Mouse (Mus musculus) limb, embryonic 15.5 days (tissue): ENCODE results near the gene Hcfc1r1. TPM values are rescaled to one million over a fixed set of nuclear protein-coding genes. Genes with fewer than 3 reads are reported as not detected.

Experiments used
- ATAC-seq: fragments of 200-750 bp; cut with Nextera tagmentation; 2 replicates; pipeline ENCODE4 v1.8.0; 2017; ENCODE audit warnings: low read depth, moderate TSS enrichment; ENCODE audit not compliant: insufficient number of reproducible peaks, low FRiP score, low TSS enrichment
- H3K27ac ChIP-seq: fragments of 300-500 bp; sonication (generic); 2 replicates; pipeline ENCODE4 v1.5.1; 2015; ENCODE audit warnings: moderate library complexity, mild to moderate bottlenecking, inconsistent platforms
- H3K27me3 ChIP-seq: fragments of 300-500 bp; sonication (generic); 2 replicates; pipeline ENCODE4 v1.6.1; 2015; ENCODE audit warnings: inconsistent platforms
- H3K36me3 ChIP-seq: fragments of 300-500 bp; sonication (generic); 2 replicates; pipeline ENCODE4 v1.6.1; 2015; ENCODE audit warnings: inconsistent platforms
- H3K4me1 ChIP-seq: fragments of 300-500 bp; sonication (generic); 2 replicates; pipeline ENCODE4 v1.6.1; 2015; ENCODE audit warnings: inconsistent platforms
- H3K4me2 ChIP-seq: fragments of 300-500 bp; sonication (generic); 2 replicates; pipeline ENCODE4 v1.6.1; 2015; ENCODE audit warnings: mild to moderate bottlenecking, inconsistent platforms
- H3K4me3 ChIP-seq: fragments of 300-500 bp; sonication (generic); 2 replicates; pipeline ENCODE4 v1.5.1; 2015; ENCODE audit warnings: mild to moderate bottlenecking, inconsistent platforms
- H3K9ac ChIP-seq: fragments of 300-500 bp; sonication (generic); 2 replicates; pipeline ENCODE4 v1.6.1; 2015; ENCODE audit warnings: inconsistent platforms
- H3K9me3 ChIP-seq: fragments of 300-500 bp; sonication (generic); 2 replicates; pipeline ENCODE4 v1.6.1; 2016; ENCODE audit warnings: inconsistent platforms
- WGBS: fragments of 180-500 bp; shearing (Covaris S2); methylation state at CpG from one replicate; pipeline ENCODE4 v1.1.7; 2015; 5-methylcytosine and 5-hydroxymethylcytosine counted together
- polyA plus RNA-seq: library from polyadenylated mRNA; unstranded; fragments of >200 nt; fragmentation: Nextera tagmentation; extraction: Ambion mirVana; gene quantifications from 2 replicates; pipeline ENCODE4 v1.2.1, GENCODE M21; 2015

The Hcfc1r1 gene
- polyA plus RNA-seq, result 84.2 and 99.2 TPM in 2 replicates

DNA sequence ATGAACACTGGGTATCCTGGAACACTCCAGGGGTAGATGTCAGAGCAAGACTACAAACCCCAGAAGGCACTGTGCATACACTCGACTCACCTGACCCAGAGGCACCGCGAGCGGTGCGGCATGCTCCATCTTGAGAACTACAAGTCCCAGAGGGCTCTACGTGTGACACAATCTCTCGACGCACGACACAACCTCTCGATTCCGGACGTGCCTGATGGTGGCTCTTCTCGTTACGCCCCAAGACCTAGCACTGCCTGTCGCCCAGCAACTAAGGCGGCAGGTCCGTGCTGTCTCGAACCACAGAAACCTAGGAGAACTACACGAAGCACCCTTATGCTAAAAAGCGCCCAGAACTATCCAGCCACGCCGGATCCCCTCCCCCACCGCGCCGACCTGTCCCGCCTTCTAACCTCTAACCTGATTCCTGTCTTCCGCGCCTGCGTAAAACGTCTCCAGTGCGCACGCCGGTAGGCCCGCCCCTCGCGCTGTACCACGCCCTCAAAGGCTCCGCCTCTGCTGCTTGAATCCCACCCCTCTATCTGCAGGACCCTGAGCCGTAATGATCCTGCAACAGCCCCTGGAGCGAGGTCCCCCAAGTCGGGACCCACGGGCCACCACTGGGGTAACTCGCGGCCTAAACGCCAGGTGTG is at the start of gene Hcfc1r1, which contains the start of gene Thoc6:
Hcfc1r1 (plus strand) TSS at position 173 of the 650 bp plus-strand sequence.
Thoc6 (minus strand) TSS at position 459 of the 650 bp plus-strand sequence.
- H3K27me3 ChIP-seq, result peaks cover 3% of the 10 kb centered on the region; the same call in 1 of the 2 replicates
- peak within 1 kb of the TSS; percentile 86 for H3K27ac ChIP-seq
- 1% methylated on average over 45 of the region's 45 CpGs for WGBS
- H3K36me3 ChIP-seq, result peaks cover 21% of the 10 kb centered on the region
- peaks cover 42% of the 10 kb centered on the region for H3K4me1 ChIP-seq
- ATAC-seq, result peak; percentile 91
- no peaks in the 10 kb centered on the region for H3K9me3 ChIP-seq
- peak within 1 kb of the TSS; percentile 55 for H3K9ac ChIP-seq
- peak within 1 kb of the TSS; percentile 95 for H3K4me2 ChIP-seq
- peak within 1 kb of the TSS; percentile 64 for H3K4me3 ChIP-seq

DNA sequence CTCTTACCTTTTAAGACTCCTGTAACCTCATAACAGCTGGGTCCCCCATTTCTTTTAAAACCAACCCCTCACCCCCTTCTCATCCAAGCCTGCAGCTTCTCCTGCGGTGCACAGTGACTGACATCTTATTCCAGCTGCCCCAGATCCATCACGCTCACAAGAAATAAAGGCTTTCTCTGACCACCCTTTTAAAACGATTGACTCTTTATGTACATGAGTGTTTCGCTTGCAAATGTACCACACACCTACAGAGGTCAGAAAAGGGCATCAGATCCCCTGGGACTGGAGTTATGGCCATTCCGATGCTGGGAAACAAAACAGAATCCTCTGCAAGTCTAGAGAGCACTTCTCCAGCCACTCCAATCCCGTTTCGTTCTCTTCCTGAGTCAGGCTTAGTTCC is 45.6 kb upstream of the Hcfc1r1 start:
- Histone ChIP-seq H3K36me3 (no peaks in the 10 kb centered on the region), H3K4me2 (no peak overlapping the region), H3K27ac (no peak overlapping the region), H3K4me1 (peaks cover 6% of the 10 kb centered on the region; the same call in 1 of the 2 replicates), H3K27me3 (no peaks in the 10 kb centered on the region), H3K9me3 (no peaks in the 10 kb centered on the region), H3K9ac (no peak overlapping the region), H3K4me3 (no peak overlapping the region)
- WGBS, result 38% methylated on average over 7 of the region's 7 CpGs
- no peak for ATAC-seq

GRCm38 (mm10) chr17:23630195-23631020 is 43.0 kb upstream of the Hcfc1r1 start:
- Histone ChIP-seq H3K36me3 (no peaks in the 10 kb centered on the region), H3K4me3 (peak overlapping the region; percentile 22; the same call in 1 of the 2 replicates), H3K4me1 (peaks cover 6% of the 10 kb centered on the region; the same call in 1 of the 2 replicates), H3K4me2 (peak overlapping the region; percentile 50), H3K9ac (no peak overlapping the region), H3K27ac (no peak overlapping the region), H3K27me3 (no peaks in the 10 kb centered on the region), H3K9me3 (no peaks in the 10 kb centered on the region)
- peak; percentile 64 for ATAC-seq
- 15% methylated on average over 22 of the region's 22 CpGs for WGBS

- no peak overlapping the region for H3K4me3 ChIP-seq
- H3K9me3 ChIP-seq, result no peaks in the 10 kb centered on the region
- 80% methylated on average over 8 of the region's 8 CpGs for WGBS
- no peaks in the 10 kb centered on the region; the same call in 1 of the 2 replicates for H3K27me3 ChIP-seq
- no peak overlapping the region for H3K9ac ChIP-seq
- no peaks in the 10 kb centered on the region for H3K36me3 ChIP-seq
- ATAC-seq, result no peak
- no peak overlapping the region for H3K4me2 ChIP-seq
- H3K4me1 ChIP-seq, result peaks cover 6% of the 10 kb centered on the region; the same call in 1 of the 2 replicates
- no peak overlapping the region for H3K27ac ChIP-seq
These were observed 42.2 kb upstream of the Hcfc1r1 start for GRCm38 (mm10) chr17:23631241-23631640.

- 1% methylated on average over 58 of the region's 58 CpGs for WGBS
- Histone ChIP-seq H3K27ac (no peak within 1 kb of the TSS), H3K27me3 (peaks cover 23% of the 10 kb centered on the region), H3K4me3 (peak within 1 kb of the TSS; percentile 43), H3K4me2 (peak within 1 kb of the TSS; percentile 83), H3K36me3 (no peaks in the 10 kb centered on the region), H3K9me3 (no peaks in the 10 kb centered on the region), H3K9ac (peak within 1 kb of the TSS; percentile 26; the same call in 1 of the 2 replicates), H3K4me1 (peaks cover 12% of the 10 kb centered on the region)
- 0 out of 2 replicates have a peak, but pooled peaks have one; percentile 16 for ATAC-seq
These were observed 28.5 kb upstream of the Hcfc1r1 start, which contains the start of gene Mmp25 for GRCm38 (mm10) chr17:23644613-23645495. TSS of gene Mmp25 (minus strand) at chr17:23645277.

DNA sequence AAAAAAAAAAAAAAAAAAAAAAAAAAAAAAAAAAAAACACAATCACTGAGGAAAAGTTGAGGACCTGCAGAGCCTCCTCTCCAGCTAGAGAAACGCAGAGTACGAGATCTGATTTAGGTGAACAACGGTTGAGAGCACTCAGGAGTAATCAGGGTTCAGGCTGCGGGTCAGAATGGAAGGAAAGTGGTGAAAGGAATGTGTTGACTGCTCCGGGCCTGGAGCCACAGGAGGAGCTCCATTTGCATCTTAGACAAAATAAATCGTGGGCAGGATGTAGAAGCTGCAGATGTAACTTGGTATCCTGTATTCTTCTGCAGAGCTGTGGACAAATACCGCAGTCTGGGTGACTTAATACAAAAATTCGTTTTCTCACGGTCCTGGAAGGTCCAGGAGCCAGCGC is 27.5 kb upstream of the Hcfc1r1 start:
- Histone ChIP-seq H3K9me3 (no peaks in the 10 kb centered on the region), H3K27me3 (peaks cover 23% of the 10 kb centered on the region), H3K4me3 (no peak overlapping the region), H3K4me2 (no peak overlapping the region), H3K9ac (no peak overlapping the region), H3K4me1 (peaks cover 12% of the 10 kb centered on the region), H3K27ac (no peak overlapping the region), H3K36me3 (no peaks in the 10 kb centered on the region)
- 45% methylated on average over 10 of the region's 10 CpGs for WGBS
- no peak for ATAC-seq

DNA sequence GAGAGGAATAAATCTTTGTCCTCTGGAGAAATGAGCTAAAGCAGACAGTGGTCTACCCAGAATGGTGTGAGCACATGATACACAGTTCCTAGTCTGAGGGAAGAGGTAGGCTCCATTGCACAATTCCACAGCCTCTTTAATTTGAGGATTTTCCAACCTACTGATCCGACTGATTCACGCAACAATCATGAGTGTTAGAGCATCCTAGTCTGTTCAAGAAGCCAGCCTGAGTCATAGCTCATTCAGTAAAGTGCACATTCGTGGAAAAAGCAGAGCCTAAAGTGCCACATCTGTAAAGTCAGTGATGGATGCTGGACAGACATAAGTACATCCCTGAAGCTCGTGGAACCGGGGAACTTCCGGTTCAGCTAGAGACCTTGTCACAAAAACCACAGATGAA is 22.0 kb upstream of the Hcfc1r1 start:
- ATAC-seq, result no peak
- WGBS, result 79% methylated on average over 6 of the region's 6 CpGs
- H3K4me2 ChIP-seq, result no peak overlapping the region
- no peaks in the 10 kb centered on the region for H3K4me1 ChIP-seq
- no peak overlapping the region for H3K9ac ChIP-seq
- H3K9me3 ChIP-seq, result no peaks in the 10 kb centered on the region
- H3K27ac ChIP-seq, result no peak overlapping the region
- H3K4me3 ChIP-seq, result no peak overlapping the region
- no peaks in the 10 kb centered on the region for H3K36me3 ChIP-seq
- no peaks in the 10 kb centered on the region for H3K27me3 ChIP-seq

GRCm38 (mm10) chr17:23653324-23653723 is 20.1 kb upstream of the Hcfc1r1 start:
- 70% methylated on average over 2 of the region's 2 CpGs for WGBS

DNA sequence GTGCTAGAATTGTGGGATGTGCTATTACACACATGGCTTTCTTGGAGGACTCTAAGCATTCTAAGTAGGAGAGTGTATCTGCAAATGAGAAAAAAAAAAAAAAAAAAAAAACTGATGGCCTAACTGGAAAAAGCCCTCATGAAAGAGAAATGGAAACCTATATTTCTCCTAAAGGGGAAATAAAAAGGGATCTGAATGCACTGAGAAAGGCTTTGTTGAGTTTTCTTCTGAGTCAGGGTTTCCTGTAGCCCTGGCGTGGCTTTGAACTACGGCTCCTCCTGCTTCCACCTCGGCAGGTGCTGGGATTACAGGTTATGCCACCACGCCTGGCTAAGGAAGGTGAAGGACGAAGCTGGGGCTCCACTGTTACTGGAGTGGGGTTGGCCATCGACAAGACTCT is 19.4 kb upstream of the Hcfc1r1 start:
- WGBS, result 45% methylated on average over 6 of the region's 6 CpGs
- H3K9me3 ChIP-seq, result no peaks in the 10 kb centered on the region
- H3K27ac ChIP-seq, result no peak overlapping the region
- H3K27me3 ChIP-seq, result peaks cover 2% of the 10 kb centered on the region; the same call in 1 of the 2 replicates
- no peak overlapping the region for H3K9ac ChIP-seq
- no peaks in the 10 kb centered on the region for H3K36me3 ChIP-seq
- no peaks in the 10 kb centered on the region for H3K4me1 ChIP-seq
- ATAC-seq, result no peak
- H3K4me3 ChIP-seq, result no peak overlapping the region
- H3K4me2 ChIP-seq, result no peak overlapping the region

More at GRCm38 (mm10) chr17:23653324-23653723, 20.1 kb upstream of the Hcfc1r1 start:
- Histone ChIP-seq H3K27me3 (no peaks in the 10 kb centered on the region), H3K4me3 (no peak overlapping the region), H3K4me1 (no peaks in the 10 kb centered on the region), H3K9me3 (no peaks in the 10 kb centered on the region), H3K27ac (no peak overlapping the region), H3K9ac (no peak overlapping the region), H3K4me2 (no peak overlapping the region), H3K36me3 (no peaks in the 10 kb centered on the region)
- ATAC-seq, result no peak

GRCm38 (mm10) chr17:23654410-23654809 is 19.0 kb upstream of the Hcfc1r1 start:
- H3K9me3 ChIP-seq, result no peaks in the 10 kb centered on the region
- H3K4me1 ChIP-seq, result no peaks in the 10 kb centered on the region
- H3K9ac ChIP-seq, result no peak overlapping the region
- H3K36me3 ChIP-seq, result no peaks in the 10 kb centered on the region
- H3K27me3 ChIP-seq, result peaks cover 6% of the 10 kb centered on the region; the same call in 1 of the 2 replicates
- H3K4me2 ChIP-seq, result no peak overlapping the region
- H3K27ac ChIP-seq, result no peak overlapping the region
- no peak for ATAC-seq
- H3K4me3 ChIP-seq, result no peak overlapping the region
- WGBS, result 60% methylated on average over 2 of the region's 2 CpGs

DNA sequence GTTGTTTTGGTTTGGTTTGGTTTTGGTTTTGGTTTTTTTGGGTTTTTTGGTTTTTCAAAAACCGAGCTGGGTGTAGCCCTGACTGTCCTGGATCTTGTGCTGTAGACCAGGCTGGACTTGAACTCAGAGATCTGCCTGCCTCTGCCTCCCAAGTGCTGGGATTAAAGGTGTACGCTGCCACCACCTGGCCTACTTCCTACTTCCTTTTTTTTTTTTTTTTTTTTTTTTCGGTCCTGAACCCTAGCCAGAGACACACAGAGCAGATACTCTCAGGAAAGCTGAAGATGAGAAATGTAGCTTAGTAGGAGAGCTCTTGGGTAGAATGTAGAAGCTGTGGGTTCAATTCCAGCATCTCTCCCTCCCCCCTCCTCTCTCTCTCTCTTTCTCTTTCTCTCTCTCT is 14.9 kb upstream of the Hcfc1r1 start:
- Histone ChIP-seq H3K9me3 (no peaks in the 10 kb centered on the region), H3K27me3 (peaks cover 42% of the 10 kb centered on the region), H3K36me3 (no peaks in the 10 kb centered on the region), H3K4me1 (peaks cover 11% of the 10 kb centered on the region), H3K9ac (no peak overlapping the region), H3K4me2 (no peak overlapping the region), H3K27ac (no peak overlapping the region), H3K4me3 (no peak overlapping the region)
- ATAC-seq, result no peak
- 87% methylated on average over 3 of the region's 3 CpGs for WGBS
